Mouse (Mus musculus): ENCODE data around the gene Fam117b.

Gene Fam117b

GRCm38 (mm10) chr1:60000319-60000718, 87.5 kb downstream of the Fam117b start:
- no peak; the same call in 1 of the 2 replicates for TF ChIP-seq GATA4 (IDR thresholded peaks at IDR 0.05; ENCODE audit: insufficient replicate concordance, low read length)

DNA sequence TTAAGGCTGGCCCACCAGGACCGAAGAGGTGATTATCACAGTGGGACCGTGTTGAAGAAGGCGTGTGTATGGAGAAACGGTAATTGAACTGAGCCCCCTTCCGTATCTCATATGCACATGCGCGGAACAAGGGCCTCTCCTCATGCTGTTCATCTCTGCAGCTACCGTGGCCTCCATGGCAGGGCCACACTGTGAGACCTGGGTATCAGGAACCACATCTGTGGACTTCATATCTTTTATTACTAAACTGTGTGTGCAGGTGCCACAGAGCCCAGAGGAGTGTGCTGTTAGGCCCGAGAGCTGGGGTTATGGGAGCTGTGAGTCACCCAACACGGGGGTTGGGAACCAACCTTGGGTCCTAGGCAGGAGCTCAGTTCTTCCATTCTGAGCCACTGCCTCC, 94.5 kb downstream of the Fam117b start:
- TF ChIP-seq GATA4 (IDR thresholded peaks at IDR 0.05; ENCODE audit: insufficient replicate concordance, low read length): no peak

GRCm38 (mm10) chr1:60008743-60009142, 95.9 kb downstream of the Fam117b start:
- TF ChIP-seq GATA4 (IDR thresholded peaks at IDR 0.05; ENCODE audit: insufficient replicate concordance, low read length): no peak

DNA sequence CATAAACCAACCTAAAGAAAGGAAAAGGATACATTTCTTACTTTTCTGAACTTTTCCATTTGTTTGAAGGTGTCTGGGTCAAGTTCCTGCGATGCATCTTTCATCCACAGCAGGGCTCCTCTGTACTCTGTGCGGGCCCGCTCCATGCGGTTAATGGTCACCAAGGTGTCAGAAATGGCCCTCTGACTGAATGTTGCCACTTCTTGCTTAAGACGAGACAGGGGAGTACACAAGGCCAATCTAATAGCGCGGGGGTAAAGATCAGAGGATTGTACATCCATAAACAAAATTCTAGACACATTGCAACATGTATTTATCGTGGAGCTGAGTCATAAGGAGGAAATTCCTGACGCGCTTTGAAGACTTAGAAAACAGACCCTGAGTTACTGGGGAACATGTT, 101.0 kb downstream of the Fam117b start:
- TF ChIP-seq GATA4 (IDR thresholded peaks at IDR 0.05; ENCODE audit: insufficient replicate concordance, low read length): no peak

DNA sequence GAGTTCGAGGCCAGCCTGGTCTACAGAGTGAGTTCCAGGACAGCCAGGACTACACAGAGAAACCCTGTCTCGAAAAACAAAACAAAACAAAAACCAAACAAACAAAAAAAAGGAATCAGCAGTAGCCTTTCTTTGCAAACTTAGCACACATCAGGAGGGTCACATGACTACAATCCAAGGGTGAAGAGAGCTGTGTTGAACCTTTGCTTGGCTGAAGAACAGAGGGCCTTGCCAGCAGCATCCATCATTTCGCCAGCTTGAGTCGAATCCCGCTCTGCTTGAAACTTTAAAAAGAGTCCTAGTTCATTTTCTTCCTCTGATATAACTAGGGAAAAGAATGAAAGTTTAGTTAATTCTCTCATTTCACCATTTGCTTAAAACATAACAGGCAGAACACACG, 102.7 kb downstream of the Fam117b start:
- no peak for TF ChIP-seq GATA4 (IDR thresholded peaks at IDR 0.05; ENCODE audit: insufficient replicate concordance, low read length)

- TF ChIP-seq GATA4 (IDR thresholded peaks at IDR 0.05; ENCODE audit: insufficient replicate concordance, low read length): no peak
These were observed 103.4 kb downstream of the Fam117b start for GRCm38 (mm10) chr1:60016136-60016611.

- no peak for TF ChIP-seq GATA4 (IDR thresholded peaks at IDR 0.05; ENCODE audit: insufficient replicate concordance, low read length)
These were observed 104.2 kb downstream of the Fam117b start for GRCm38 (mm10) chr1:60017031-60017469.

All from liver, adult (tissue).